Mouse (Mus musculus): ENCODE measurements at regions not wholly inside any gene's neighbourhood (a gene's known extent, or its start where the extent isn't known, plus 50 kb on each side); places are given as distances from the start of the nearest gene placed in this dataset.

DNA sequence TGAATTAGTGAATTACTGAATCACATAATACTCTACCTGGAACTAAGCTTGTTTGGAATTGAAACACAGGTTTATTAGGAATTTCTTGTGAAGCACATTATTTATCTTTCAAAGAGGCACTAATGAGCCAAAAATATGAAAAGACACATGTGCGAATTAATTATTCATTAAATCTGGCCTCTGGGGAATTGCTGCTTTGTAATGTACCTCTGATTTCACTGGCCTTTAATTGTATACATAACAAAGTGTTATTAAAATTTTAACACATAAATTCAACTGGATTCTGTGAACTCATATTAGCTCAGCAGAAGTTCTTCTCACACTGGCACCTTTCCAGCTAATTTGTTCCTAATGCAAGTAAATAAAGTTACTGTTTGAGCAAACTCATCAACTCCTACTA is 651.7 kb upstream of the 4931417E11Rik start:
- ATAC-seq (ENCODE audit: low read depth) (no peak), DNase-seq (ENCODE audit: low spot score) (peak; percentile 4)
- H3K4me1 ChIP-seq (ENCODE audit: control insufficient read depth, insufficient read depth, low read length) = no peaks in the 10 kb centered on the region
- WGBS = 81% methylated on average over 1 of the region's 1 CpGs
- H3K9ac ChIP-seq (ENCODE audit: low read depth, low read length) = no peak overlapping the region
- H3K4me2 ChIP-seq (ENCODE audit: low read depth, low read length) = no peak overlapping the region
- no peaks in the 10 kb centered on the region for H3K36me3 ChIP-seq (ENCODE audit: control insufficient read depth, insufficient read depth, low read length)
- no peak overlapping the region for H3K4me3 ChIP-seq (ENCODE audit: low read depth, low read length)
- H3K27ac ChIP-seq (replicated peaks; ENCODE audit: low read depth, low read length) = no peak overlapping the region
- no peaks in the 10 kb centered on the region for H3K9me3 ChIP-seq (ENCODE audit: control insufficient read depth, low read length)
- no peaks in the 10 kb centered on the region for H3K27me3 ChIP-seq (replicated peaks; ENCODE audit: control insufficient read depth, insufficient read depth, low read length)

Measured in embryonic facial prominence, embryonic 14.5 days (tissue).